Mouse (Mus musculus) limb, embryonic 12.5 days (tissue): ENCODE results near the gene Flrt1. TPM values are rescaled to one million over a fixed set of nuclear protein-coding genes. Genes with fewer than 3 reads are reported as not detected.
"Not testable (repeated sequence)": the region's sequence is repeated elsewhere in the genome, so short reads cannot be mapped to it uniquely, and the experiment has no call there.

ENCODE experiments used
- ATAC-seq: fragments of 200-750 bp; cut with Nextera tagmentation; 2 replicates; pipeline ENCODE4 v1.8.0; 2017; ENCODE audit warnings: low read depth, moderate TSS enrichment; ENCODE audit not compliant: insufficient number of reproducible peaks, insufficient read depth, low FRiP score, low TSS enrichment
- H3K27ac ChIP-seq: fragments of 300-500 bp; sonication (generic); 2 replicates; pipeline ENCODE4 v1.5.1; 2016; ENCODE audit warnings: mild to moderate bottlenecking, moderate library complexity
- H3K27me3 ChIP-seq: fragments of 300-500 bp; sonication (generic); 2 replicates; pipeline ENCODE4 v1.6.1; 2016; ENCODE audit warnings: mild to moderate bottlenecking, moderate library complexity
- H3K36me3 ChIP-seq: fragments of 300-500 bp; sonication (generic); 2 replicates; pipeline ENCODE4 v1.6.1; 2016; ENCODE audit warnings: mild to moderate bottlenecking, moderate library complexity
- H3K4me1 ChIP-seq: fragments of 300-500 bp; sonication (generic); replicated peaks from 2 replicates; pipeline ENCODE4 v1.6.1; 2016
- H3K4me2 ChIP-seq: fragments of 300-500 bp; sonication (generic); 2 replicates; pipeline ENCODE4 v1.6.1; 2016; ENCODE audit warnings: mild to moderate bottlenecking, moderate library complexity
- H3K4me3 ChIP-seq: fragments of 300-500 bp; sonication (generic); replicated peaks from 2 replicates; pipeline ENCODE4 v1.5.1; 2016; ENCODE audit warnings: mild to moderate bottlenecking
- H3K9ac ChIP-seq: fragments of 300-500 bp; sonication (generic); replicated peaks from 2 replicates; pipeline ENCODE4 v1.6.1; 2016; ENCODE audit warnings: mild to moderate bottlenecking, moderate library complexity
- H3K9me3 ChIP-seq: fragments of 300-500 bp; sonication (generic); 2 replicates; pipeline ENCODE4 v1.6.1; 2016; ENCODE audit warnings: mild to moderate bottlenecking, moderate library complexity
- WGBS: fragments of 180-500 bp; shearing (Covaris S2); methylation state at CpG from one replicate; pipeline ENCODE4 v1.1.7; 2016; 5-methylcytosine and 5-hydroxymethylcytosine counted together
- polyA plus RNA-seq: library from polyadenylated mRNA; unstranded; fragments of >200 nt; fragmentation: Nextera tagmentation; extraction: Ambion mirVana; gene quantifications from 2 replicates; pipeline ENCODE4 v1.2.1, GENCODE M21; 2016

The Flrt1 gene
- polyA plus RNA-seq, 1 experiment from 2014 or later, result 3.5 TPM

GRCm38 (mm10) chr19:7081516-7082266, 23.8 kb downstream of the Flrt1 start:
- no peak overlapping the region for H3K9ac ChIP-seq
- H3K4me1 ChIP-seq, result peaks cover 32% of the 10 kb centered on the region
- peaks cover 48% of the 10 kb centered on the region for H3K27me3 ChIP-seq
- H3K9me3 ChIP-seq, result no peaks in the 10 kb centered on the region
- H3K4me3 ChIP-seq, result no peak overlapping the region
- no peaks in the 10 kb centered on the region for H3K36me3 ChIP-seq
- WGBS, result 44% methylated on average over 7 of the region's 7 CpGs
- H3K27ac ChIP-seq, result no peak overlapping the region
- H3K4me2 ChIP-seq, result no peak overlapping the region
- no peak for ATAC-seq

- no peaks in the 10 kb centered on the region for H3K36me3 ChIP-seq
- no peak overlapping the region for H3K4me3 ChIP-seq
- no peak overlapping the region for H3K9ac ChIP-seq
- 88% methylated on average over 7 of the region's 7 CpGs for WGBS
- no peak for ATAC-seq
- peaks cover 19% of the 10 kb centered on the region for H3K27me3 ChIP-seq
- H3K4me1 ChIP-seq, result peaks cover 34% of the 10 kb centered on the region
- no peak overlapping the region for H3K27ac ChIP-seq
- no peak overlapping the region for H3K4me2 ChIP-seq
- H3K9me3 ChIP-seq, result no peaks in the 10 kb centered on the region
These were observed 27.3 kb downstream of the Flrt1 start for GRCm38 (mm10) chr19:7078271-7078670.

GRCm38 (mm10) chr19:7077666-7078065, 27.9 kb downstream of the Flrt1 start:
- Histone ChIP-seq H3K36me3 (no peaks in the 10 kb centered on the region), H3K27ac (no peak overlapping the region), H3K4me1 (peaks cover 29% of the 10 kb centered on the region), H3K4me3 (no peak overlapping the region), H3K27me3 (peaks cover 14% of the 10 kb centered on the region), H3K9ac (no peak overlapping the region), H3K4me2 (no peak overlapping the region), H3K9me3 (no peaks in the 10 kb centered on the region)
- no peak for ATAC-seq
- WGBS, result 66% methylated on average over 9 of the region's 9 CpGs

- H3K27ac ChIP-seq, H3K9ac ChIP-seq, H3K9me3 ChIP-seq, H3K4me2 ChIP-seq, H3K4me3 ChIP-seq, H3K36me3 ChIP-seq, ATAC-seq: not testable (repeated sequence)
- 78% methylated on average over 11 of the region's 11 CpGs for WGBS
- H3K27me3 ChIP-seq, result peaks cover 23% of the 10 kb centered on the region
- peaks cover 40% of the 10 kb centered on the region for H3K4me1 ChIP-seq
These were observed 30.2 kb downstream of the Flrt1 start for GRCm38 (mm10) chr19:7075336-7075735.

GRCm38 (mm10) chr19:7073997-7074781, 31.3 kb downstream of the Flrt1 start:
- Histone ChIP-seq H3K9ac (no peak overlapping the region), H3K4me2 (no peak overlapping the region), H3K9me3 (no peaks in the 10 kb centered on the region), H3K4me3 (no peak overlapping the region), H3K27ac (no peak overlapping the region), H3K4me1 (peaks cover 42% of the 10 kb centered on the region), H3K36me3 (no peaks in the 10 kb centered on the region), H3K27me3 (peaks cover 28% of the 10 kb centered on the region)
- ATAC-seq, result no peak
- 39% methylated on average over 12 of the region's 12 CpGs for WGBS

- H3K27me3 ChIP-seq, result peaks cover 44% of the 10 kb centered on the region
- no peak overlapping the region for H3K9ac ChIP-seq
- no peak overlapping the region for H3K4me3 ChIP-seq
- no peak overlapping the region for H3K27ac ChIP-seq
- no peak for ATAC-seq
- WGBS, result 60% methylated on average over 6 of the region's 6 CpGs
- no peaks in the 10 kb centered on the region for H3K36me3 ChIP-seq
- H3K4me1 ChIP-seq, result peaks cover 50% of the 10 kb centered on the region
- no peak overlapping the region for H3K4me2 ChIP-seq
- H3K9me3 ChIP-seq, result no peaks in the 10 kb centered on the region
These were observed 33.3 kb downstream of the Flrt1 start for GRCm38 (mm10) chr19:7072221-7072620.

- 5% methylated on average over 4 of the region's 4 CpGs for WGBS
- no peaks in the 10 kb centered on the region for H3K9me3 ChIP-seq
- H3K27me3 ChIP-seq, result peaks cover 58% of the 10 kb centered on the region
- no peak overlapping the region for H3K4me3 ChIP-seq
- H3K4me2 ChIP-seq, result peak overlapping the region; percentile 49
- peaks cover 59% of the 10 kb centered on the region for H3K4me1 ChIP-seq
- H3K36me3 ChIP-seq, result no peaks in the 10 kb centered on the region
- no peak overlapping the region for H3K9ac ChIP-seq
- H3K27ac ChIP-seq, result peak overlapping the region; percentile 37; the same call in 1 of the 2 replicates
- ATAC-seq, result no peak
These were observed 34.8 kb downstream of the Flrt1 start for GRCm38 (mm10) chr19:7070775-7071174.

- peaks cover 62% of the 10 kb centered on the region for H3K27me3 ChIP-seq
- peak overlapping the region; percentile 53 for H3K9ac ChIP-seq
- peaks cover 58% of the 10 kb centered on the region for H3K4me1 ChIP-seq
These were observed 35.5 kb downstream of the Flrt1 start for GRCm38 (mm10) chr19:7069781-7070763.

GRCm38 (mm10) chr19:7068661-7069531, 36.6 kb downstream of the Flrt1 start:
- Histone ChIP-seq H3K4me1 (peaks cover 58% of the 10 kb centered on the region), H3K4me3 (no peak overlapping the region), H3K36me3 (no peaks in the 10 kb centered on the region), H3K9me3 (no peaks in the 10 kb centered on the region), H3K9ac (peak overlapping the region; percentile 31; the same call in 1 of the 2 replicates), H3K27me3 (peaks cover 62% of the 10 kb centered on the region), H3K4me2 (peak overlapping the region; percentile 38), H3K27ac (peak overlapping the region; percentile 56; the same call in 1 of the 2 replicates)
- ATAC-seq, result no peak
- 43% methylated on average over 11 of the region's 11 CpGs for WGBS

More at GRCm38 (mm10) chr19:7069781-7070763, 35.5 kb downstream of the Flrt1 start:
- WGBS, result 4% methylated on average over 34 of the region's 35 CpGs
- no peak for ATAC-seq
- Histone ChIP-seq H3K36me3 (no peaks in the 10 kb centered on the region), H3K4me3 (peak overlapping the region; percentile 20; the same call in 1 of the 2 replicates), H3K4me2 (peak overlapping the region; percentile 49), H3K27ac (no peak overlapping the region; the same call in 1 of the 2 replicates), H3K9me3 (no peaks in the 10 kb centered on the region)

- H3K9me3 ChIP-seq, result no peaks in the 10 kb centered on the region
- H3K4me2 ChIP-seq, result peak overlapping the region; percentile 38
- H3K4me1 ChIP-seq, result peaks cover 58% of the 10 kb centered on the region
- 0 out of 2 replicates have a peak overlapping the region, but pooled peaks have one; percentile 56 for H3K27ac ChIP-seq
- no peak overlapping the region for H3K4me3 ChIP-seq
- H3K9ac ChIP-seq, result no peak overlapping the region
- peaks cover 57% of the 10 kb centered on the region for H3K27me3 ChIP-seq
- H3K36me3 ChIP-seq, result no peaks in the 10 kb centered on the region
- 1% methylated on average over 14 of the region's 14 CpGs for WGBS
- ATAC-seq, result no peak
These were observed 37.4 kb downstream of the Flrt1 start for GRCm38 (mm10) chr19:7068136-7068535.
